Mouse (Mus musculus) lung, embryonic 16.5 days (tissue): Measurements from ENCODE around the gene Fam169b. TPM values are rescaled to one million over a fixed set of nuclear protein-coding genes. Genes with fewer than 3 reads are reported as not detected.
"Not testable (repeated sequence)": the region's sequence is repeated elsewhere in the genome, so short reads cannot be mapped to it uniquely, and the experiment has no call there.

Experiments
- ATAC-seq: fragments of 200-750 bp; cut with Nextera tagmentation; 2 replicates; pipeline ENCODE4 v1.8.0; 2017; ENCODE audit warnings: low read depth, mild to moderate bottlenecking, moderate library complexity
- H3K27ac ChIP-seq: fragments of 300-500 bp; sonication (generic); 2 replicates; pipeline ENCODE4 v1.5.1; 2014; ENCODE audit warnings: mild to moderate bottlenecking, control low read depth, low read length
- H3K27me3 ChIP-seq: fragments of 300-500 bp; sonication (generic); 2 replicates; pipeline ENCODE4 v1.6.1; 2014; ENCODE audit warnings: low read depth, low read length, mixed read lengths; ENCODE audit not compliant: control insufficient read depth, insufficient read depth
- H3K36me3 ChIP-seq: fragments of 300-500 bp; sonication (generic); 2 replicates; pipeline ENCODE4 v1.6.1; 2014; ENCODE audit warnings: low read length; ENCODE audit not compliant: control insufficient read depth, insufficient read depth
- H3K4me1 ChIP-seq: fragments of 300-500 bp; sonication (generic); replicated peaks from 2 replicates; pipeline ENCODE4 v1.6.1; 2014; ENCODE audit warnings: low read length, mixed read lengths; ENCODE audit not compliant: control insufficient read depth, insufficient read depth
- H3K4me2 ChIP-seq: fragments of 300-500 bp; sonication (generic); 2 replicates; pipeline ENCODE4 v1.6.1; 2014; ENCODE audit warnings: low read depth, low read length, control low read depth
- H3K4me3 ChIP-seq: fragments of 300-500 bp; sonication (generic); 2 replicates; pipeline ENCODE4 v1.5.1; 2014; ENCODE audit warnings: mild to moderate bottlenecking, low read length, control low read depth
- H3K9ac ChIP-seq: fragments of 300-500 bp; sonication (generic); 2 replicates; pipeline ENCODE4 v1.6.1; 2014; ENCODE audit warnings: low read length, control low read depth
- H3K9me3 ChIP-seq: fragments of 300-500 bp; sonication (generic); 2 replicates; pipeline ENCODE4 v1.6.1; 2016; ENCODE audit warnings: low read length; ENCODE audit not compliant: control insufficient read depth
- WGBS: fragments of 180-500 bp; shearing (Covaris S2); extraction: QIAGEN DNeasy Blood & Tissue Kit; methylation state at CpG from one replicate; pipeline ENCODE4 v1.1.7; 2014; 5-methylcytosine and 5-hydroxymethylcytosine counted together
- polyA plus RNA-seq: library from polyadenylated mRNA; unstranded; fragments of >200 nt; fragmentation: Nextera tagmentation; extraction: Ambion mirVana; gene quantifications from 2 replicates; pipeline ENCODE4 v1.2.1, GENCODE M21; 2015

Fam169b gene
- polyA plus RNA-seq, 1 experiment from 2014 or later: 1.8 TPM

- Histone ChIP-seq H3K27ac (no peak overlapping the region), H3K4me1 (peaks cover 9% of the 10 kb centered on the region; the same call in 1 of the 2 replicates), H3K4me3 (no peak overlapping the region), H3K36me3 (no peaks in the 10 kb centered on the region), H3K27me3 (no peaks in the 10 kb centered on the region), H3K4me2 (no peak overlapping the region), H3K9me3 (no peaks in the 10 kb centered on the region), H3K9ac (no peak overlapping the region)
- ATAC-seq: no peak
- WGBS: 89% methylated on average over 7 of the region's 7 CpGs
Measured at GRCm38 (mm10) chr7:68279481-68279880, 5.8 kb downstream of the Fam169b start.

GRCm38 (mm10) chr7:68280352-68280869, 6.8 kb downstream of the Fam169b start:
- no peak overlapping the region for H3K4me3 ChIP-seq
- 87% methylated on average over 19 of the region's 19 CpGs for WGBS

GRCm38 (mm10) chr7:68281341-68281740, 7.7 kb downstream of the Fam169b start:
- no peaks in the 10 kb centered on the region for H3K36me3 ChIP-seq
- H3K9ac ChIP-seq: no peak overlapping the region
- peaks cover 7% of the 10 kb centered on the region; the same call in 1 of the 2 replicates for H3K4me1 ChIP-seq
- 75% methylated on average over 5 of the region's 5 CpGs for WGBS
- no peak overlapping the region for H3K4me3 ChIP-seq
- no peak overlapping the region for H3K4me2 ChIP-seq
- ATAC-seq: no peak
- no peaks in the 10 kb centered on the region for H3K27me3 ChIP-seq
- H3K27ac ChIP-seq: no peak overlapping the region
- no peaks in the 10 kb centered on the region for H3K9me3 ChIP-seq

More at GRCm38 (mm10) chr7:68280352-68280869, 6.8 kb downstream of the Fam169b start:
- Histone ChIP-seq H3K9ac (no peak overlapping the region), H3K27ac (no peak overlapping the region), H3K27me3 (no peaks in the 10 kb centered on the region), H3K4me1 (peaks cover 9% of the 10 kb centered on the region; the same call in 1 of the 2 replicates), H3K36me3 (no peaks in the 10 kb centered on the region), H3K9me3 (no peaks in the 10 kb centered on the region), H3K4me2 (no peak overlapping the region)
- ATAC-seq: no peak

DNA sequence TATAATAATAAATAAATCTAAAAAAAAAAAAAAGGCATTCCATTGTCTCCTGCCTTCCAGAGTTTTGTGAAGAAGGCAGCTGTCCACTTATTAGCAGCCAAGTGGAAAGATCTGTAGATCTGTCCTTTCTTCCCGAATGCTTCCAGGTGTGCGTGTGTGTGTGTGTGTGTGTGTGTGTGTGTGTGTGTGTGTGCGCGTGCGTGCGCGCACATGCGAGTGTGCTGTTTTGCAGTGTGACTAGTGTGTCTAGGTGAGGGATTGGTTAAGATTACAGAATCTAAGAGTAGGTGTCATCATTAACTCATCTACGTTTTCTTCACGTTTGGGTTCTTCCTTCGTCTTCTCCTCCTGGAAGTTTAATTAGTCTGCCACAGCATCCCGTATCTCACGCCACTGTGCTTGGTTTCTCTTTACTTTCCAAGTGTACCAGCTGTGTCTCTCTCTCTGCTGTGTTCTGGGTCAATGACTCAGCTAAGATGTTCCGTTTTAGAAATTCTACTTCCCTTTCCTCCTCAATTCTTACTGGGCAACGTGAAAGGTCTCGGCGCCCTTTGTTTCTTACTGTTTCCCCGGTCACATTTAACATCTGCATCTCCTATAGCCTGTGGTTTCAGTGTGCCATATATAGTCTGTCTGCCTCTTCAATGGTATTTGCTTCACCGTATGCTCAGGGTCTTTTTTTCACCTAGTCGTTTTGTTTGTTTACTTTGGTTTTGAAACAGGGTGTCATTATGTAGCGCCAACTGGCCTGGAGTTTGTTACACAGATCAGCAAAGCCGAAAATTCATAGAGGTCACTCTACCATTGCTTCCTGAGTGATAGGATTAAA, 8.9 kb downstream of the Fam169b start:
- no peak for ATAC-seq
- no peak overlapping the region for H3K4me2 ChIP-seq

GRCm38 (mm10) chr7:68283133-68283520, 9.5 kb downstream of the Fam169b start:
- WGBS: 74% methylated on average over 4 of the region's 4 CpGs

More for the DNA sequence above, 8.9 kb downstream of the Fam169b start:
- Histone ChIP-seq H3K4me3 (no peak overlapping the region), H3K9me3 (no peaks in the 10 kb centered on the region), H3K4me1 (peaks cover 7% of the 10 kb centered on the region; the same call in 1 of the 2 replicates), H3K27ac (no peak overlapping the region), H3K27me3 (no peaks in the 10 kb centered on the region), H3K9ac (no peak overlapping the region), H3K36me3 (no peaks in the 10 kb centered on the region)
- 81% methylated on average over 22 of the region's 22 CpGs for WGBS

GRCm38 (mm10) chr7:68283776-68284175, 10.1 kb downstream of the Fam169b start:
- H3K4me2 ChIP-seq: no peak overlapping the region
- H3K4me3 ChIP-seq: no peak overlapping the region
- WGBS: 88% methylated on average over 7 of the region's 7 CpGs
- no peaks in the 10 kb centered on the region for H3K36me3 ChIP-seq
- H3K4me1 ChIP-seq: peaks cover 7% of the 10 kb centered on the region; the same call in 1 of the 2 replicates
- no peak overlapping the region for H3K27ac ChIP-seq
- no peaks in the 10 kb centered on the region for H3K9me3 ChIP-seq
- ATAC-seq: no peak
- no peaks in the 10 kb centered on the region for H3K27me3 ChIP-seq
- no peak overlapping the region for H3K9ac ChIP-seq

More at GRCm38 (mm10) chr7:68283133-68283520, 9.5 kb downstream of the Fam169b start:
- H3K4me2 ChIP-seq, H3K4me1 ChIP-seq, H3K36me3 ChIP-seq, H3K9ac ChIP-seq, ATAC-seq, H3K4me3 ChIP-seq, H3K9me3 ChIP-seq, H3K27ac ChIP-seq, H3K27me3 ChIP-seq: not testable (repeated sequence)

- no peak overlapping the region for H3K4me2 ChIP-seq
- ATAC-seq: peak; percentile 51; the same call in 1 of the 2 replicates
- WGBS: 34% methylated on average over 8 of the region's 8 CpGs
- no peaks in the 10 kb centered on the region for H3K36me3 ChIP-seq
- no peak overlapping the region for H3K9ac ChIP-seq
- no peaks in the 10 kb centered on the region for H3K27me3 ChIP-seq
- H3K27ac ChIP-seq: peak overlapping the region; percentile 31; the same call in 1 of the 2 replicates
- no peak overlapping the region for H3K4me3 ChIP-seq
- peaks cover 7% of the 10 kb centered on the region; the same call in 1 of the 2 replicates for H3K4me1 ChIP-seq
- no peaks in the 10 kb centered on the region for H3K9me3 ChIP-seq
Measured at GRCm38 (mm10) chr7:68285851-68286298, 12.2 kb downstream of the Fam169b start.

DNA sequence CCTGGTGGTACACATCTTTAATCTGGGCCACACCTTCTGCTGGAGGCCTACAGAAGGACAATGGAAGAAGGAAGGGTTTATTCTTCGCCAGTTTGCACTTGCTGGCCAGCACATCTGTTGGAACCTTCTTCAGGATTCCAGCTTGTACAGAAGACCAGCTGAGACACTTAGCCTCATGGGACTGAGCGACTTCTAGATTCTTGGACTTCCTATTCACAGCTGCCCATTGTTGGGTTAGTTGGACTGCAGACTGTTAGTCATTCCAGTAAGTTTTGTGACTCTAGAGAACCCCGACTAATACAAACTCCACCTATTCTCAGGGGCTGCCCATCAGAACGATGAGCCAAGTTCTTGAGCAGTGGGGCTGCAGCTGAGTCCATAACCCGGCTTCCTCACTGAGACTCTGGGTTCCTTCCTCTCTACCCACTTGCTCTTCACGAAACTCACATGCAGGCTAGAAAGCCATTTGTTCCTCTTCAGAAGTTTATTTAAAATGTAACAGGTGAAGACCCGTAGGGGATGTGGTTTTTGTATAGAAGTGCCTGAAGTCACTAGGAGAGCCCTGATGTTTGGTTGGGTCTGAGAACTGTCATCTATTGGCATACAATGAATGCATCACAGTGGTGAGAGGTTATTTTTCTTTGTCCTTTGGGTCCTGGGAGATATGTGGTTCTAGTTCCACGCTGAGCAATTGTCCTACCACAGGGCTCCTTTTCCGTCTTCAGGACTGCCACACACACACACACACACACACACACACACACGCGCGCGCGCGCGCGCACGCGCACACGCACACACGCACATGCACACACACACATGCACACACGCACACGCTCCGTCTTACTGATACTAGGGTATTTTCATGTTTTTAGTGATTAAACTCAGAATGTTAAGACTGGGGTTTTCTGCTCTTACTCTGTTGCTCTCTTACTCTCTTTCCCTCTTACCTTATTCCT, 13.2 kb downstream of the Fam169b start:
- Histone ChIP-seq H3K4me1 (peaks cover 7% of the 10 kb centered on the region; the same call in 1 of the 2 replicates), H3K36me3 (no peaks in the 10 kb centered on the region), H3K27ac (peak overlapping the region; percentile 8; the same call in 1 of the 2 replicates), H3K9ac (no peak overlapping the region), H3K27me3 (no peaks in the 10 kb centered on the region), H3K4me2 (no peak overlapping the region), H3K9me3 (no peaks in the 10 kb centered on the region), H3K4me3 (no peak overlapping the region)
- WGBS: 90% methylated on average over 24 of the region's 24 CpGs
- no peak for ATAC-seq
